Mouse (Mus musculus): ENCODE measurements around the gene Atcay. TPM values are rescaled to one million over a fixed set of nuclear protein-coding genes. Genes with fewer than 3 reads are reported as not detected.

Gene Atcay
- polyA plus RNA-seq, 1 experiment from 2014 or later = 75.3 TPM

GRCm38 (mm10) chr10:81259225-81259884, 28.7 kb upstream of the Atcay start:
- Histone ChIP-seq H3K9ac (replicated peaks) (no peak overlapping the region; the same call in 1 of the 2 replicates), H3K9me3 (0 out of 2 replicates have a peak, but pooled peaks cover 3% of the 10 kb centered on the region), H3K4me1 (peaks cover 24% of the 10 kb centered on the region), H3K4me3 (no peak overlapping the region), H3K4me2 (replicated peaks) (no peak overlapping the region), H3K27ac (replicated peaks) (no peak overlapping the region), H3K27me3 (peaks cover 21% of the 10 kb centered on the region), H3K36me3 (0 out of 2 replicates have a peak, but pooled peaks cover 3% of the 10 kb centered on the region)
- 43% methylated on average over 18 of the region's 21 CpGs for WGBS
- ATAC-seq (replicated peaks) = 0 out of 2 replicates have a peak, but pooled peaks have one; percentile 5

GRCm38 (mm10) chr10:81257158-81258039, 26.8 kb upstream of the Atcay start:
- Histone ChIP-seq H3K4me1 (peaks cover 34% of the 10 kb centered on the region), H3K4me3 (peak overlapping the region; percentile 56), H3K4me2 (replicated peaks) (peak overlapping the region; percentile 84), H3K27me3 (peaks cover 21% of the 10 kb centered on the region), H3K9me3 (0 out of 2 replicates have a peak, but pooled peaks cover 3% of the 10 kb centered on the region), H3K27ac (replicated peaks) (no peak overlapping the region), H3K9ac (replicated peaks) (peak overlapping the region; percentile 58), H3K36me3 (0 out of 2 replicates have a peak, but pooled peaks cover 3% of the 10 kb centered on the region)
- peak; percentile 17; the same call in 1 of the 2 replicates for ATAC-seq (replicated peaks)
- WGBS = 2% methylated on average over 62 of the region's 62 CpGs

GRCm38 (mm10) chr10:81254886-81255285, 24.3 kb upstream of the Atcay start:
- Histone ChIP-seq H3K27me3 (peaks cover 29% of the 10 kb centered on the region), H3K9me3 (no peaks in the 10 kb centered on the region), H3K4me2 (replicated peaks) (no peak overlapping the region), H3K36me3 (no peaks in the 10 kb centered on the region), H3K4me1 (peaks cover 37% of the 10 kb centered on the region), H3K27ac (replicated peaks) (no peak overlapping the region), H3K9ac (replicated peaks) (no peak overlapping the region), H3K4me3 (no peak overlapping the region)
- WGBS = 71% methylated on average over 1 of the region's 1 CpGs
- no peak for ATAC-seq (replicated peaks)

- peak within 1 kb of the TSS; percentile 34 for H3K4me3 ChIP-seq
- H3K27ac ChIP-seq (replicated peaks) = peak within 1 kb of the TSS; percentile 20; the same call in 1 of the 2 replicates
- peak within 1 kb of the TSS; percentile 39 for H3K9ac ChIP-seq (replicated peaks)
- H3K36me3 ChIP-seq = no peaks in the 10 kb centered on the region
- H3K9me3 ChIP-seq = no peaks in the 10 kb centered on the region
- peak within 1 kb of the TSS; percentile 52 for H3K4me2 ChIP-seq (replicated peaks)
- H3K4me1 ChIP-seq = peaks cover 22% of the 10 kb centered on the region
- H3K27me3 ChIP-seq = peaks cover 21% of the 10 kb centered on the region
- WGBS = 9% methylated on average over 43 of the region's 44 CpGs
- ATAC-seq (replicated peaks) = peak; percentile 55
These were observed 22.1 kb upstream of the Atcay start, which contains the start of gene Matk for GRCm38 (mm10) chr10:81252424-81253419. TSS of gene Matk (plus strand) at chr10:81252935.

GRCm38 (mm10) chr10:81249442-81249841, 18.8 kb upstream of the Atcay start:
- Histone ChIP-seq H3K27ac (replicated peaks) (no peak overlapping the region), H3K9ac (replicated peaks) (no peak overlapping the region), H3K4me2 (replicated peaks) (no peak overlapping the region), H3K9me3 (no peaks in the 10 kb centered on the region), H3K36me3 (no peaks in the 10 kb centered on the region), H3K27me3 (peaks cover 8% of the 10 kb centered on the region), H3K4me3 (no peak overlapping the region), H3K4me1 (peaks cover 18% of the 10 kb centered on the region)
- WGBS = 90% methylated on average over 8 of the region's 8 CpGs
- ATAC-seq (replicated peaks) = no peak

- 94% methylated on average over 2 of the region's 2 CpGs for WGBS
- ATAC-seq (replicated peaks) = no peak
- Histone ChIP-seq H3K27me3 (peaks cover 8% of the 10 kb centered on the region), H3K36me3 (no peaks in the 10 kb centered on the region), H3K4me3 (no peak overlapping the region), H3K9ac (replicated peaks) (no peak overlapping the region), H3K4me1 (peaks cover 14% of the 10 kb centered on the region), H3K9me3 (no peaks in the 10 kb centered on the region), H3K4me2 (replicated peaks) (no peak overlapping the region), H3K27ac (replicated peaks) (no peak overlapping the region)
These were observed 17.2 kb upstream of the Atcay start for GRCm38 (mm10) chr10:81247804-81248203.

- WGBS = 88% methylated on average over 6 of the region's 6 CpGs
- Histone ChIP-seq H3K4me2 (replicated peaks) (no peak overlapping the region), H3K9ac (replicated peaks) (no peak overlapping the region), H3K4me1 (0 out of 2 replicates have a peak, but pooled peaks cover 5% of the 10 kb centered on the region), H3K27me3 (peaks cover 7% of the 10 kb centered on the region), H3K4me3 (no peak overlapping the region), H3K27ac (replicated peaks) (no peak overlapping the region), H3K36me3 (no peaks in the 10 kb centered on the region), H3K9me3 (no peaks in the 10 kb centered on the region)
- ATAC-seq (replicated peaks) = no peak
These were observed 14.5 kb upstream of the Atcay start for GRCm38 (mm10) chr10:81245166-81245565.

GRCm38 (mm10) chr10:81244595-81244994, 14.0 kb upstream of the Atcay start:
- Histone ChIP-seq H3K4me3 (no peak overlapping the region), H3K27me3 (peaks cover 13% of the 10 kb centered on the region), H3K4me1 (0 out of 2 replicates have a peak, but pooled peaks cover 5% of the 10 kb centered on the region), H3K36me3 (no peaks in the 10 kb centered on the region), H3K9ac (replicated peaks) (no peak overlapping the region), H3K4me2 (replicated peaks) (no peak overlapping the region), H3K9me3 (no peaks in the 10 kb centered on the region), H3K27ac (replicated peaks) (no peak overlapping the region)
- 6% methylated on average over 17 of the region's 17 CpGs for WGBS
- peak; percentile 53 for ATAC-seq (replicated peaks)

- ATAC-seq (replicated peaks) = no peak
- no peak overlapping the region for H3K9ac ChIP-seq (replicated peaks)
- H3K27ac ChIP-seq (replicated peaks) = no peak overlapping the region
- no peaks in the 10 kb centered on the region for H3K9me3 ChIP-seq
- no peak overlapping the region for H3K4me3 ChIP-seq
- H3K27me3 ChIP-seq = peaks cover 18% of the 10 kb centered on the region
- H3K4me2 ChIP-seq (replicated peaks) = no peak overlapping the region
- WGBS = 76% methylated on average over 4 of the region's 4 CpGs
- H3K36me3 ChIP-seq = no peaks in the 10 kb centered on the region
- 0 out of 2 replicates have a peak, but pooled peaks cover 5% of the 10 kb centered on the region for H3K4me1 ChIP-seq
These were observed 13.5 kb upstream of the Atcay start for GRCm38 (mm10) chr10:81244146-81244545.

- H3K36me3 ChIP-seq = no peaks in the 10 kb centered on the region
- H3K4me3 ChIP-seq = no peak overlapping the region
- no peak overlapping the region for H3K4me2 ChIP-seq (replicated peaks)
- peaks cover 20% of the 10 kb centered on the region for H3K27me3 ChIP-seq
- H3K9ac ChIP-seq (replicated peaks) = no peak overlapping the region
- H3K9me3 ChIP-seq = no peaks in the 10 kb centered on the region
- 0 out of 2 replicates have a peak, but pooled peaks cover 5% of the 10 kb centered on the region for H3K4me1 ChIP-seq
- H3K27ac ChIP-seq (replicated peaks) = no peak overlapping the region
- WGBS = 90% methylated on average over 16 of the region's 16 CpGs
- ATAC-seq (replicated peaks) = no peak
These were observed 11.4 kb upstream of the Atcay start for GRCm38 (mm10) chr10:81242021-81242420.

- Histone ChIP-seq H3K9me3 (no peaks in the 10 kb centered on the region), H3K9ac (replicated peaks) (no peak overlapping the region), H3K4me3 (no peak overlapping the region), H3K36me3 (no peaks in the 10 kb centered on the region), H3K27ac (replicated peaks) (no peak overlapping the region), H3K4me1 (0 out of 2 replicates have a peak, but pooled peaks cover 5% of the 10 kb centered on the region), H3K27me3 (peaks cover 20% of the 10 kb centered on the region), H3K4me2 (replicated peaks) (no peak overlapping the region)
- 18% methylated on average over 13 of the region's 13 CpGs for WGBS
- no peak for ATAC-seq (replicated peaks)
These were observed 10.2 kb upstream of the Atcay start for GRCm38 (mm10) chr10:81240876-81241275.
